Mouse (Mus musculus): ENCODE results near the gene Ppp1r1b. TPM values are rescaled to one million over a fixed set of nuclear protein-coding genes. Genes with fewer than 3 reads are reported as not detected.

Ppp1r1b gene
- total RNA-seq, 2 experiments from 2014 or later, result 146 to 208 TPM

DNA sequence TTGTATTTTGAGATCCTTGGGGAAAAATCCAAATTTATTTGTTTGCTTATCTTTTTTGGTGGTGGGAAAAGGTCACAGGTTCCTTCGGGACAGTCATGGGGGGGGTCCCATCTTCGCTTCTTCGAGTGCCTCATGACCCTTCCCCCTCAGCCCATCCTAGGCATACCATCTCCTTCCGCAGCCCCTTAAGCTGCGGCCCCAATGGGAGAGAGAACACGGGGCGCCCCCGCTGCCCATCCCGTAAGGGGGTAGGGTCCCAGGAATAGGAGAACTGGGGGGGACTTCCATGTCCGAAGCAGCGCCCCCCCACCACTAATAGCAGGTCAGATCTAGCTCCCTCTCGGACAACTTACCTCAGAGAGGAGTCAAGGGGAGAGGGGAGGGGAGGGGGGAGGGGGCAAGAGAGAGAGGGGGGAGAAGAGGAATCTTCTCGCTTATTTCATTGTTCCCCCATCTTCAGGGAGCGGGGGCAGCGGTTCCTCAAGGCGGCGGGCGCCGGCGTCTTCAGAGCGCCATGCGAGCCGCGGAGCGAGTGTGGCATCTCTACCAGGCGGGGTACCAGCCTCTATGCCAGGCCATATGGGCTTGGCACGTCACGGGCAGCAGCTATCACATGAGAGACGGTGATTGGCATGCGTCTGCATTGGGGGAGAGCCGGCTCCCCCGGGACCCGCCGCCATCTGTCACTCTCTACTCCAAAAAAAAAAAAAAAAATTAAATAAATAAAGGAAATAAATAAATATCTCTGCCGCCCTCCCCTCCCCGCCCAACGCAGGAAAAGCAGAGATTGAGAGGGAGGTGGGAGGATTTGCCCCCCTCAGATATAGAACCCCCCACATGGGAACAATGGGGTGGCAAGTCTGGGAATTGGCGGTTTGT, 18.9 kb upstream of the Ppp1r1b start, which contains the start of gene Neurod2:
TSS of gene Neurod2 (minus strand) at position 568 of the 879 bp plus-strand sequence.
- Histone ChIP-seq H3K4me3 (peak within 1 kb of the TSS; percentile 63), H3K27ac (peak within 1 kb of the TSS; percentile 96)
- TF ChIP-seq CTCF (IDR thresholded peaks at IDR 0.05), result no peak
- intact Hi-C loops (cut with DNase I), result no loop called here
- peak; percentile 73 to 76 for DNase-seq (ENCODE audit: extremely low spot score in 1 of 2, low spot score in 2 of 2)

DNA sequence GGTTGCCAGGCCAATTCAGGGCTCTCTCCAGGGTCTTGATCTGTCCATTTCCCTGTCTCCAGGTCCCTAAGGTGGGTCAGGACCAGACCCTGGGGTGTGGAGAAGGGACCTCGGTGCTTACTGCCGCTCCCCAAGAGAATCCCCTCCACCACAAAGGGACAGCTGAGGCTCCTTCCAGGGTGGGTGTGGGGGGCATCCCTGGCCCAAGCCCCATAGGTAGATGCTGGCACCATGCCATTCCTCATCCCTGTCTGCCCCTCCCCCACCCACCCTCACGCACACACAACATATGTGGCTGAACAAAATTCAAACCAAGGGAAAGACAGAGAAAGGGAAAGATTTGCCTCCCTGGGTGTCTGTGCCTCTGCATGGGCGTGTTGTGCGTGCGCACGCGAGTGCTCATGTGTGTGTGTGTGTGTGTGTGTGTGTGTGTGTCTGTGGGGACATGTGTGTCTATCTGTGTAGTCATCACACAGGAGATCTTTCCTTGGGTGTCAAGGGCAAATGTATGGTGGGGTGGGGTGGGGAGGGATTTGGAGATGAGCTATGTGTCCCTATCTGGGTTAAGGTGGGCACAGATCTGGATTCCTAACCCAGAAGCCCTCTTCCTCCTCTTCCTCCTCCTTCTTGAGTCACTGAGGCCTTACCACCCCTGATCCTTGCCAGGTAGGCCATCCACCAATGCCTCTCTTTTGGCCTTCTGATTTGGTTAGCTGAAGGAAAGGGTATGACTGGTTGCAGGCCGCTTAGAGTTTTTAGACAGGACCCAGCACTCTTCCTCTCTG, 18.1 kb upstream of the Ppp1r1b start:
- H3K4me3 ChIP-seq, result peak overlapping the region; percentile 63
- DNase-seq (ENCODE audit: extremely low spot score in 1 of 2, low spot score in 2 of 2), result no peak
- H3K27ac ChIP-seq, result peak overlapping the region; percentile 96
- no peak for TF ChIP-seq CTCF (IDR thresholded peaks at IDR 0.05)
- intact Hi-C loops (cut with DNase I), result no loop called here

DNA sequence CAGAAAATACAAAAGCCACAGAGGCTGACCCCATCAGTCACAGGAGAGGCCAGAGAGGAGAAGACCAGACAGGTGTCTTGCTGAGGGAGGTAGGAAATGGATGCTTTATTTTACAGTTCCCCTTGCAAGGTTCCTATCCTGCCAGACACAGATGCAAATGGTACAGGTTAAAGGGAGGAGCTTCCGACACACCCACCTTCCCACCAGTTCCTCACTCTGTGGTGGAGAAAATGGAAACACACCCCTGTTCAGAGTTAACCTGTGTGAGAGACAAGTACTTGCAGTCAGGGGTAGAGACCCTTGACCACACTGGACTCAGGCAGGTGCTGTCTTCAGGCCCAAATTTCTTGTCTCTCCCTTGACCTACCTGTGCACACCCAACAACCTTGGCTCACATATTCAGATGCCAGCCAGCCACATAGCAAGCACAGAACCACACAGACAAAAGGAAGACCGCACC, 17.4 kb upstream of the Ppp1r1b start:
- Histone ChIP-seq H3K27ac (peak overlapping the region; percentile 53), H3K4me3 (no peak overlapping the region)
- intact Hi-C loops (cut with DNase I), result no loop called here
- no peak for DNase-seq (ENCODE audit: extremely low spot score in 1 of 2, low spot score in 2 of 2)
- TF ChIP-seq CTCF (IDR thresholded peaks at IDR 0.05), result no peak

DNA sequence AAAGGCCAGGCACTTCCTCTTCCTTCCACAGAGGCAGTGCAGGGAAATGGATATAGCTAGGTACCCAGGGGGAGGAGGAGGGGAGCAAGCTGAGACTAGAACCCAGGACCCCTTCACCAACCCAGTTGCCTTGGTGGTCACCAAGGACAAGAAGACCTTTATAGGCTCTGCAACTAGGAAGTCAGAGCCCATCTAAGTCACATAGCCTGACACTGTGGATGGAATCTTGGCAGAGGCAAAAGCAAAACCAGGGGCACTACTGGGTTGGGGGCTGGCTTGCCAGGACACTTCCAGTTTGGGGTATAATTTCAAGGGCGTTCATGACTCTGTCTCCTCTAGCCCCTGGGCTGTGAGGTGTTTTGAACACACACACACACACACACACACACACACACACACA, 16.8 kb upstream of the Ppp1r1b start:
- intact Hi-C loops (cut with DNase I), result no loop called here
- Histone ChIP-seq H3K27ac (no peak overlapping the region), H3K4me3 (no peak overlapping the region)
- no peak for DNase-seq (ENCODE audit: extremely low spot score in 1 of 2, low spot score in 2 of 2)
- no peak for TF ChIP-seq CTCF (IDR thresholded peaks at IDR 0.05)

DNA sequence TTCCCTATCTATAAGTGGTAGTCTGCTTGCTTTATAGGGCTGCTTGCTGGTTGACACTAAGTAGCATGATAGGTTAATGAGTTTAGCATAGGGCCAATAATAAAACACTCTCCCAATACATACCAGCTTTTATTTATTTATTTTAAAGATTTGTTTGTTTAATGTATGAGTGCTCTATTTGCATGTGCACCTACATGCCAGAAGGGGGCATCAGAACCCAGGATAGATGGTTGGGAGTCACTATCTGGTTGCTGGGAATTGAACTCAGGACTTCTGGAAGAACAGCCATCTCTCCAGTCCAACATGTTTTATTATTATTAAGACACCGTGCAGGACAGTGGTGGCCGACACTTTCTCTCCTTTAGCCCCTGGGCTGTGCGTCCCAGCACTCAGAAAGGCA, 16.0 kb upstream of the Ppp1r1b start:
- Histone ChIP-seq H3K27ac (0 out of 2 replicates have a peak overlapping the region, but pooled peaks have one; percentile 94), H3K4me3 (no peak overlapping the region)
- intact Hi-C loops (cut with DNase I), result no loop called here
- TF ChIP-seq CTCF (IDR thresholded peaks at IDR 0.05), result peak; percentile 20
- no peak for DNase-seq (ENCODE audit: extremely low spot score in 1 of 2, low spot score in 2 of 2)

DNA sequence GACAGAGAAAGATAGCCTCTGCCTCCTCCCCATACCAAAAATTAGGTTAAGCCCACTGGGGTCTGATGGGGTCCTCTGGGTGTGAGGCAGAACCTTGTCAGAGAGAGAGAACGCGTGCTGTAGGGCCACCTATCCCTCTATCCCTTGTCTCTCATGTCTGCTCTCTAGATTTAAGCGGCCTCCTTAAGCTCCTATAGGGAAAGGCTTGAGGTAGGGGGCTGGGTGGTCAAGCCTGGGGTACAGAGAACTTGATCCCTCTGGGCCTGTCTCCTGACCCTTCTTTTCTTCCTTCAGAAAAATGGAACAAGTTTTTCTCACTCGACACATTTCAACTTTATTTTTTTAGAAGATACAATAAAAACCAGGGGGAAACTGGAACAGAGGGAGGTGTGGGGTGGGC, 15.4 kb upstream of the Ppp1r1b start:
- Histone ChIP-seq H3K4me3 (no peak overlapping the region), H3K27ac (peak overlapping the region; percentile 94)
- no peak for TF ChIP-seq CTCF (IDR thresholded peaks at IDR 0.05)
- intact Hi-C loops (cut with DNase I), result no loop called here
- no peak for DNase-seq (ENCODE audit: extremely low spot score in 1 of 2, low spot score in 2 of 2)

DNA sequence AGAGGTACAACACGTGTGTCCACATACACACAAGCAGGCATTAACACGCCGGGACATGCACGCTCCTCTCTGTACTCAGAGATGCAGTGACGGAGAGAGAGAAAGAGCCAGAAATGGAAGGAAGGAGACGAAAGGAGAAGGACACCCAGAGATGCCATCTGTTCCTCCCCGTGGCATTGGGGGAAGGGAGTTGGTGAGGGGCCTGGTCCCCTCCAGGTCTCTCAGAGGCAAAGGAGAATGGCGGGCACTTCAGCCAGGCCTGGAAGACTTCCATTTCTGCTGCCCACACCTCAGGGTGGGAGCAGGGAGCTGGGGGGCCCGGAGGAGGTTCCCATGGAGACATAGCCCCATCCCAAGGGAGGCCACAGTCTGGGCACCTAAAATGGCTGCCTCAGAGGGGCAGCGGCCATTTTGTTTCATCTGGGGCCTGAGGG, 14.9 kb upstream of the Ppp1r1b start:
- TF ChIP-seq CTCF (IDR thresholded peaks at IDR 0.05), result no peak
- Histone ChIP-seq H3K27ac (peak overlapping the region; percentile 94), H3K4me3 (no peak overlapping the region)
- DNase-seq (ENCODE audit: extremely low spot score in 1 of 2, low spot score in 2 of 2), result no peak
- intact Hi-C loops (cut with DNase I), result no loop called here

DNA sequence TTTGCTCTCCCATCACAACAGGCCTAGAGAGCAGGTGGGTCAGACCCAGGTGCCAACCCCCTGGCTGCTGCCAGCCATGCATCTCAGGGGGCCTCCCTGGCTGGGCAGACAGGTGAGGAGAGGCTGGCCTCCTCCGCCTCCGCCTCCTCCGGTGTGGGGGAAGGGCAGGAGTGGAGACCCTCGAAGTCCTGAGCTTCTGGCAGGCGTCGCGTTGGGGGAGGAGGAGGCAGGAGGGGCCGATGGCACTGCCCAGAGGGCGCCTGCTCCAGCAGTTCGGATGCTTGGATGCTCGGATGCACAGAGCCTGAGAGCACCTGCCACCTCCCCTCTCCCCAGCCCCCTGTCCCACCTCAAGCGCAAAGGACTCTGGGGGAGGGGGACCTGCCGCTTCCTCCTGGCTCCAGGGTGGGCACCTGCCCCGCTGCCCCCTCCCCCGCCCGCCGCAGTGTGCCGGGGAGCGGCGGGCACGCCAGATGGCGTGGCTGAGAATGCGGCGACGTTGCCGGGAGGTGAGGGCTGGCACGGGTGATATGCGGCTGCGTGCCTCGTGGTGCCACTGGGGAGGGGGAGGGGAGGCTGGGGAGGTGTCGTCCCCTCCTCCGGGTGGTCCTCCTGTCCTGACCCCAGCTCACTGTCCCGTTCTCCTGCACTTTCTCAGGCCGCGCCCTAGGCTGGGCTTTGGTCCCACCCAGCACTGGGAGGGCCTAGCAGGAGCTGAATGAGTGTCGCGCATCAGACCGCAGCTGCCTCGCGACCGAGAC, 14.0 kb upstream of the Ppp1r1b start:
- no peak for TF ChIP-seq CTCF (IDR thresholded peaks at IDR 0.05)
- DNase-seq (ENCODE audit: extremely low spot score in 1 of 2, low spot score in 2 of 2), result no peak
- peak overlapping the region; percentile 46 for H3K4me3 ChIP-seq
- intact Hi-C loops (cut with DNase I), result no loop called here
- peak overlapping the region; percentile 94 for H3K27ac ChIP-seq

DNA sequence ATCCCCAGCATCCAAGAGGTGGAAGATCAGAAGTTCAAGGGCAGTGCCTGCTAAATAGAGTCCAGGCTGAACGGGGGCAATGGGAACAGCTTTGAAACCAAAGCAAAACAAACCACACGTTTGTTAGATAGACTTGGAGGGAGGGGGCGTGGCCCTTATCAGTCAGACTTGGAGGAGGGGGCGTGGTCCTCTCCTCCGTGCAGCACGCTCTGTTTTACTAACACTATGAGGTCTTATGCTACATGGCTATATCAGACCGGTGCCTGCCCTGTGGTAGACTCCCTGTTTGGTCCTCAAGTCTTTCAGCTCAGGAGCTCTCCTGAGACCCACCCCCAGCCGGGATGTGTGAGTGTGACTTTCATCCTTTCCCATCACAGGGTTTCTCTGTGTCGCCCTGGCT, 13.0 kb upstream of the Ppp1r1b start:
- H3K4me3 ChIP-seq, result no peak overlapping the region
- TF ChIP-seq CTCF (IDR thresholded peaks at IDR 0.05), result no peak
- no peak overlapping the region for H3K27ac ChIP-seq
- intact Hi-C loops (cut with DNase I), result no loop called here
- no peak for DNase-seq (ENCODE audit: extremely low spot score in 1 of 2, low spot score in 2 of 2)

DNA sequence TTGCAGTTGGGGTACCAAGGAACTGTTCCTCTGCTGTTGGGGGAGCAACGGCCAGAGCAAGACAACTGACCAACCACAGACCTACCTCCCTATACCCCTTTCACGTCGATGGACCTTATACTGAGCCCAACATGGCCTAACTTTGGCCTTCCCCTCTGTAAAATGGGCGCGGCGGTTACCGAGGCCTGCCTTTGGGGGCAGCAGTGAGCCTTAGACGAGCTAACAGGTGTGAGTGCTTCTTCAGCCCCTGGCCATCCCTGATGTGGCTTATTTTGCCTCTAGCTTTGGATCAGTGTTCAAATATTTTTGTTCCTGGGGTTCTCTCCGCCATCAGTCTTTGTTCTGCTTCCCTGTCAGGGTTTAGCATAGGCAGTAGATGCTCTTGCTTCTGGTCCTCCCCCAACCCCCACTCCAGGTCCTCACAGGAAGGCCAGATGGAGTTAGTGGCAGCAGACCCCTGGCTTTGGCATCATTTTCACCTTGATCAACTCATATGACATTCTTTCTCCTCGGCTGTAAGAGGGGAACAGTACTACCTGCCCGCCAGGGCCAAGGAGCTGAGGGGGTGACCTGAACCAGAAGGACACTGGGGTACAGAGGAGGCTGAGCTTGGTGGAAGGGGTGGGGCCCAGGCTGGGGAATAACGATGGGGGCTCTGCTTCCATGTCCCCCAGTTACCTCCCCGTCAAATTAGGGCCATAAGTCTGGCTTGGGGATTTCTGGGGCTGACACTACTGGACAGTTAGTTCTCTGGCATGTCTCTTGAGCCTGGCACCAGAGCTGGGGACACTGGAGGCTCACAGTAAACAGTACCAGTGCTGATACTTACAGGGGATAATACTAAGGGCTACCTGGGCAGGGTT, 11.7 kb upstream of the Ppp1r1b start:
- TF ChIP-seq CTCF (IDR thresholded peaks at IDR 0.05), result peak; percentile 56
- DNase-seq (ENCODE audit: extremely low spot score in 1 of 2, low spot score in 2 of 2), result no peak
- intact Hi-C loops (cut with DNase I), result no loop called here
- Histone ChIP-seq H3K27ac (no peak overlapping the region), H3K4me3 (no peak overlapping the region)

All from left cerebral cortex, adult 2 months (tissue).